Mouse (Mus musculus) adrenal gland, adult 2 months (tissue): ENCODE results near the gene Ift88. TPM values are rescaled to one million over a fixed set of nuclear protein-coding genes. Genes with fewer than 3 reads are reported as not detected.

Experiments
- DNase-seq: peaks from one replicate; pipeline ENCODE4 v3.0.0; 2021
- polyA plus RNA-seq: library from polyadenylated mRNA; depleted of rRNA; stranded (reverse); fragments of >200 nt; gene quantifications from 2 replicates; pipeline ENCODE4 v1.2.3, GENCODE M21; 2012
- total RNA-seq, 2 experiments: library from RNA; stranded (reverse); gene quantifications; 2 replicates each; pipeline ENCODE4 v1.2.3; 2021

Gene Ift88
- total and polyA plus RNA-seq, 3 experiments, result 2.5 to 13.9 (median 10.9) TPM

GRCm38 (mm10) chr14:57533214-57533613 lies 109.4 kb downstream of the Ift88 start:
- DNase-seq, result peak; percentile 47

DNA sequence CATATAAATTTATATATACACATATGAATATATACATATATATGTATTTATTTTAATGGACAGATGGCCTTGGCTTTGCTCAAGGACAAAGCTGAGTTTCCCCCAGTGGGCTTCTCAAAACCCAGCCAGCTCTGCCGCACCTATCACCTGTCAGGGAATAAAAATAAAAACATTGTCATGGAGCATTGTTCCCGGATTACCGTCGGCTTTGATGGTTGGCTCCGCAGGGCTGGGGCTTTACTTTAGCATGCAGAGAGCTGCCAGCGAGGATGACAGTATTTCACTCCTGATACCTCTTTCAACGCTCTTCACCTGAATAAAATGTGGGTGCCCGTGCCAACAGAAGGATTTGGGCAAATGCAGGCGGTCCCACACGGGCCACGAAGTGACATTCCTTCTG lies 110.0 kb downstream of the Ift88 start:
- DNase-seq, result no peak

- DNase-seq, result no peak
Observed at GRCm38 (mm10) chr14:57534346-57534745, 110.5 kb downstream of the Ift88 start.

- DNase-seq, result no peak
Observed at GRCm38 (mm10) chr14:57534961-57535360, 111.1 kb downstream of the Ift88 start.

DNA sequence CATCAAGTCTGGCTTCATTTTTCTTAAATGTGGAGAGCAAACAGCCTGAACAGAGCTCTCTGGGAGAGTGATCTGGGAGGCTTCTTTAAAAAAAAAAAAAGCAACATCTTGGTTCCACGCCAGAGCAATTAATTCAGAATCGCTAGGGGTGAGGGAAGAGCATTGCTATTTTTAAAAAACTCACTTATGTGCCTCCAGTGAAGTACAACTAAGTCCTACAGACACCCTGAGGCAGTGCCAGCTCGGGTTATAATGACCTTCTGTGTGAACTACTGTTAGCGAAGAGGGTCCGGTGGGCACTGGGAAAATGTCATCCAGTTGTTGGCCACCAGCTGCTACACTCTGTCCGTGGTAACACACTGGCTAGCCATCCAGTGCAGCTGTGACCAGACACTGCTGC lies 111.8 kb downstream of the Ift88 start:
- DNase-seq, result no peak

DNA sequence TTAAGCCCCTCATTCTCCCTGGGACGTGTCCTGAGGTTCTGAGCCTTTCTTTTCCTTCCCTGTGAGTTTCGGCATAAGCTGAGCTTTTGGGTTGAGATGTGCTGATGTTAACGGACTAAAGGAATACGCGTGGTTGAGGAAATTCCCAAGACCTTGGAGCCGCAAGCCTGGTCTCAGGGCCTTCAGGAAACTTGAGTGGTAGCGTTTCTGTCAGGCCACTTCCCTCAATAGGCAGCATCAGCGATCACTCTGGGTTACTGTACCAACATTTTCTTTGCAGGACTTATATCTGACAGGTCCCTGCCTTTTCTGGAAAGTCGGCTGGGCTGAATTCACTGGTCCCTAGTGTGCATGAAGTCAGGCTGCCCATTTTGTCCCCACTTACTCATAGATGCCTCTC lies 113.0 kb downstream of the Ift88 start:
- no peak for DNase-seq

- no peak for DNase-seq
Observed at GRCm38 (mm10) chr14:57537261-57538015, 113.6 kb downstream of the Ift88 start.

DNA sequence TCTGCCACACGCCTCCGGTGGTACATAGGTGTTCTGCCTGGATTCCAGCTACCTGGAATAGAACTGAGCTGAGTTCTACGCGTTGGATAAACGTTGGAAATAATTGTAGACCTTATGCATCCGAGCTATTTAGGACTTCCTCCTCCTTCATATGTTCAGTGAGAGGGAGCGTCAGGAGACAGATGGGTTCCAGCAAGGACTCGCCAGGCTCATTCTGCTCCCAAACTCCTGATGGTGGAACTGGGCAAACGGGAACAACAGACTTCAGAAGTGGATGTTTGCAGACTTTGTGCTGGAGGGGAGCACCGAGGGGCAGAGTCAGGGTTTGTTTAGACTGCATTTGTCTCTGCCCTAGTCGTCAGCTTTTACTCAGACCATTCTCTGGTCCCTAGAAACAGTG lies 116.8 kb downstream of the Ift88 start:
- no peak for DNase-seq

DNA sequence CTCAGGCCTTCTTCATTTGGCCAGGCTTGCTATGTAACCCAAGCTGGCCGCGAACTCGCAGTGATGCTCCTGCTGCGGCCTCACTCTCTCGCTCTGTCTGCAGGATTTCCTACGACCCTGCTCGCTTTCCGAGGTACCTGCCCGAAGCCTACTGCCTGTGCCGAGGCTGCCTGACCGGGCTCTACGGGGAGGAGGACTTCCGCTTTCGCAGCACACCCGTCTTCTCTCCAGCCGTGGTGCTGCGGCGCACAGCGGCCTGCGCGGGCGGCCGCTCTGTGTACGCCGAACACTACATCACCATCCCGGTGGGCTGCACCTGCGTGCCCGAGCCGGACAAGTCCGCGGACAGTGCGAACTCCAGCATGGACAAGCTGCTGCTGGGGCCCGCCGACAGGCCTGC lies 118.4 kb downstream of the Ift88 start:
- DNase-seq, result no peak

DNA sequence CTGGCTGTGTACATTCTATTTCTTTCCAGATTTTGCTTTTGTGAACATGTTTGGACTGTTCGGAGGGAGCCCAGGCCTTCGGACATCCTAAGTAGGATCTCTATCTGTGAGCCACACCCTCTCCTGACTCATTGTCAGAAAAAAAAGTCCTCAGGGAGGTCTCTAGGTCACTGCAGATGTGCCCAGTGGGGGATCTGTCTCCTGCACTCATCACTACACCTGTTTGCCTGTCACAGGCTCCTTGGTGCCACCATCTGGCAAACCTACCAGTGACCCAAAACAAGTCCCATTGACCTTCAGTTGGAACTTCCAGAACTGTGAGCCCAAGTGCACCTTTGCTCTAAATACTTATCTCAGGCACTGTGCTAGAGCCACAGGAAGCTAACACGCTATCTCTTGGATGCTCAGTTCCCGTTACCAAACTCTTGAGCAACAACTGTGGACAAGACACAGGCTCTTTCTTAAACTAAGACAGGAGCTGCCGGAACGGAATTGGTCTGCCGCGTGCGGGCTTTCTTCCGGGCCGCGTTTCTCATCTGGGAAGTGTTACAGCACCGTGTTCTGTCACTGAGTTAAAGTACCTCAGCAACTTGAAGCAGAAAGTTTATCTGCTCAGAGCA lies 119.7 kb downstream of the Ift88 start:
- DNase-seq, result no peak

GRCm38 (mm10) chr14:57545526-57545925 lies 121.7 kb downstream of the Ift88 start:
- DNase-seq, result no peak

DNA sequence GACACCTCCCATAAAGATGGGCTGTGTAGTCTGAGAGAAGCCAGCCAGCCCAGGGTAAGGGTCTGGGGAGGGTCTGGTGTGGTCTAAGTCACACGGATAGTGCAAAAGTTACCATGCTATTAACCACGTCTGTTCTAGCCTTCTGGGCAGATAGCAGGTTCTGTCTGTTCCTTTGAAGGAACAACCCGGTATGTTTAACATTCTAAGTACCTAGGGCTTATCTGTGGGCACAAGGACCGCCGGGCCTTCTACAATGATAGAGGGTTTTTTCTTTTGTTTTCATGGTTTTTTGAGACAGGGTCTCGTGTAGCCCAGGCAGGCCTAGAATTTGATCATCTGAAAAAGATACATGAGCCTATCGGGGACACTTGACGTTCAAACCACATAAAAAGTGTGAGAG lies 122.3 kb downstream of the Ift88 start:
- no peak for DNase-seq

- no peak for DNase-seq
Observed at GRCm38 (mm10) chr14:57546557-57547021, 122.7 kb downstream of the Ift88 start.

GRCm38 (mm10) chr14:57547062-57547461 lies 123.2 kb downstream of the Ift88 start:
- DNase-seq, result no peak

DNA sequence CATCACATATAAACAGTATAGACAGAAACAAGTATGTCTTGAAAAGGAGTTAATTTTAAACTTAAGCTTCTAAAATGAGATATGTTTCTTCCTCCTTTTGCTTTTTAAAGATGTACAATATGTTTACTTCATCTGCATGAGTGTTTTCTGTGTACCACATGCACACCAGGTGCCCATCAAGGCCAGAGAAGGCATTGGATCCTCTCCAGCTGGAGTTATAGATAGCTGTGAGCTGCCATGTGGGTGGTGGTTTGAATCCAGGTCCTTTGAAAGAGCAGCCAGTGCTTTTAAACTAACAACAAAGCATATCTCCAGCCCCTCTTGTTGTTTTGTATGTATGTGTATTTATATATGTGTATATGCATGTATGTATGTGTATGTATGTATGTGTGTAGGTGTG lies 129.1 kb downstream of the Ift88 start:
- no peak for DNase-seq

GRCm38 (mm10) chr14:57554434-57554833 lies 130.6 kb downstream of the Ift88 start:
- no peak for DNase-seq

- no peak for DNase-seq
Observed at GRCm38 (mm10) chr14:57555471-57556070, 131.7 kb downstream of the Ift88 start.

DNA sequence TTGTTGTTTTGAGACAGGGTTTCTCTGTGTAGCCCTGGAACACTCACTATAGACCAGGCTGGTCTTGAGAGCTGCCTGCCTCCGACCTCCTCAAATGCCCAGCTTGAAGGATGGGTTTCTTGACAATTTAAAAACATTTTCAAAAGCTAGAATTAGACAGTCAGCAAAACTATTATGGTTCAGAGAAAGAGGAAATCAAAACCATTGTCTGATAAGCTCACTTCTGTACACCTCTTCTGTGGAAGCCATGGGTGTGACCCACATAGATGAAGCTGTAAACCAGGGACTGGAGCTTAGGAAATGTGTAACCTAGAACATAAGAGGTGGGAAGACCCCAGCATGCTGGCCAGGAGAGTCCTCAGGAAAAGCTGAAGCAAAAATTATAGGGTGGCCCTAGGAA lies 133.1 kb downstream of the Ift88 start:
- DNase-seq, result no peak

DNA sequence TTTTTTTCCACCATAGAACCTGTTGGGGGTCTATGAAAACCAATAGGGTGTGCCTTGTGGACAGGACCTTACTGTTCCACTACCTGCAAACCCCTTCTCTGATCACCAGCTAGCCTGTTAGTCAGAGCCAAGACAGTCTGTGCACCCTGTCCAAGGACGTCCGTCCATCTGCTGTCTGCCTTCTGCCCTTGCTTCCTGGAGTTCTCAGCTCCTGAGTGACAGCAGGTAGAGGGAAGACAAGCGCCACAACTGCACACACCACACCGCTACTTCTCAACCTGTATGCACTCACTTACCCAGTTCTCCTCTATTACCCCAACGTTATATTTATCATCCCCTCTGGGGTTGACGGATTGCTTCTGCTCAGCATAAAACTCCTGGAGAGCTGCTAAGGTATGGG lies 141.8 kb downstream of the Ift88 start:
- DNase-seq, result no peak
